Comparison of ENCODE assay signal across 19 mouse cellular contexts in genomic region chr17:88284477-88284876, GRCm38 (mm10).
DNase-seq lines count a peak whose midpoint lies in the region; ATAC-seq lines count a peak whose summit lies in the region.
"Had no signal": no experiment of that assay in that cellular context is flagged by ENCODE, and none has a peak within 500 bp of the region (broad histone marks: within the 10 kb centered on the region; RNA-seq: fewer than 3 reads in every experiment).

No protein-coding gene starts in this region.

- no peaks in the 10 kb centered on the region for H3K36me3 ChIP-seq in liver, embryonic 11.5 days (ENCODE audit: control insufficient read depth, insufficient read depth, low read length)
- no peaks in the 10 kb centered on the region for H3K36me3 ChIP-seq in splenic B cell, adult 2 months (ENCODE audit: control insufficient read depth, insufficient read depth, low read length, poor library complexity, severe bottlenecking)
- H3K36me3 ChIP-seq: embryonic facial prominence, embryonic 12.5 days; G1E; heart, embryonic 13.5 days; hindbrain, embryonic 12.5 days had no signal

- H3K4me3 ChIP-seq in liver, embryonic 11.5 days (ENCODE audit: low read depth, low read length), result no peak overlapping the region
- H3K4me3 ChIP-seq: embryonic facial prominence, embryonic 12.5 days; heart, embryonic 13.5 days; hindbrain, embryonic 12.5 days had no signal

- H3K9me3 ChIP-seq in liver, embryonic 11.5 days (ENCODE audit: control insufficient read depth, low read length), result no peaks in the 10 kb centered on the region

- no peak overlapping the region for H3K9ac ChIP-seq in liver, embryonic 11.5 days (ENCODE audit: low read depth, low read length)
- H3K9ac ChIP-seq: embryonic facial prominence, embryonic 12.5 days; heart, embryonic 13.5 days; hindbrain, embryonic 12.5 days had no signal

- WGBS in liver, embryonic 11.5 days, result 81% methylated on average over 3 of the region's 3 CpGs

- no peak overlapping the region for H3K27ac ChIP-seq in liver, embryonic 11.5 days (ENCODE audit: low read depth, low read length)
- H3K27ac ChIP-seq: embryonic facial prominence, embryonic 12.5 days; heart, embryonic 13.5 days; hindbrain, embryonic 12.5 days; hindbrain, postnatal 0 days had no signal

- no peak for ATAC-seq in liver, embryonic 11.5 days (replicated peaks; ENCODE audit: low FRiP score)
- ATAC-seq in megakaryocyte, adult 5-6 weeks (ENCODE audit: poor library complexity, severe bottlenecking), result peak; percentile 94
- ATAC-seq: forebrain, embryonic 16.5 days; hindbrain, postnatal 0 days had no signal

- H3K4me1 ChIP-seq in liver, embryonic 11.5 days (replicated peaks; ENCODE audit: control insufficient read depth, insufficient read depth, low read length), result no peaks in the 10 kb centered on the region
- H3K4me1 ChIP-seq: embryonic facial prominence, embryonic 12.5 days; heart, embryonic 13.5 days; hindbrain, embryonic 12.5 days had no signal

- H3K4me2 ChIP-seq in liver, embryonic 11.5 days, result no peak overlapping the region
- H3K4me2 ChIP-seq: embryonic facial prominence, embryonic 12.5 days; heart, embryonic 13.5 days; hindbrain, embryonic 12.5 days had no signal

- no peaks in the 10 kb centered on the region for H3K27me3 ChIP-seq in liver, embryonic 11.5 days (replicated peaks; ENCODE audit: control insufficient read depth, insufficient read depth, low read length)
- H3K27me3 ChIP-seq in splenic B cell, adult 2 months (ENCODE audit: control insufficient read depth, insufficient read depth, low read length, poor library complexity, severe bottlenecking), result no peaks in the 10 kb centered on the region
- H3K27me3 ChIP-seq: embryonic facial prominence, embryonic 12.5 days; heart, embryonic 13.5 days; hindbrain, embryonic 12.5 days had no signal

- peak; percentile 20 for DNase-seq in liver, embryonic 11.5 days (ENCODE audit: low spot score)
- no peak for DNase-seq in liver
- peak; percentile 50 to 58 for DNase-seq in B cell, adult 2 months
- peak; percentile 58 for DNase-seq in splenic B cell, adult 2 months (ENCODE audit: low read depth, low spot score)
- DNase-seq in layer of hippocampus, adult 9-10 months (ENCODE audit: low spot score), result no peak
- DNase-seq in right cerebral cortex, adult 18-20 months, result no peak
- DNase-seq: adrenal gland, postnatal 10 days; cerebellum, adult 11 months; cerebellum, adult 8-10 months; cerebellum, postnatal 14 days; gastrocnemius, postnatal 14 days; heart, postnatal 36 days had no signal

Comparison
In these comparisons a context has a peak if more than half of its experiments do, and no peak if none do; other contexts are left out.
1. DNase-seq: peak in liver, embryonic 11.5 days (single experiment), B cell, adult 2 months (2 of 2) and splenic B cell, adult 2 months (single experiment); none in liver (single experiment), layer of hippocampus, adult 9-10 months (single experiment) and right cerebral cortex, adult 18-20 months (single experiment).